Mouse (Mus musculus): ENCODE measurements around the gene Khnyn.

Gene Khnyn

DNA sequence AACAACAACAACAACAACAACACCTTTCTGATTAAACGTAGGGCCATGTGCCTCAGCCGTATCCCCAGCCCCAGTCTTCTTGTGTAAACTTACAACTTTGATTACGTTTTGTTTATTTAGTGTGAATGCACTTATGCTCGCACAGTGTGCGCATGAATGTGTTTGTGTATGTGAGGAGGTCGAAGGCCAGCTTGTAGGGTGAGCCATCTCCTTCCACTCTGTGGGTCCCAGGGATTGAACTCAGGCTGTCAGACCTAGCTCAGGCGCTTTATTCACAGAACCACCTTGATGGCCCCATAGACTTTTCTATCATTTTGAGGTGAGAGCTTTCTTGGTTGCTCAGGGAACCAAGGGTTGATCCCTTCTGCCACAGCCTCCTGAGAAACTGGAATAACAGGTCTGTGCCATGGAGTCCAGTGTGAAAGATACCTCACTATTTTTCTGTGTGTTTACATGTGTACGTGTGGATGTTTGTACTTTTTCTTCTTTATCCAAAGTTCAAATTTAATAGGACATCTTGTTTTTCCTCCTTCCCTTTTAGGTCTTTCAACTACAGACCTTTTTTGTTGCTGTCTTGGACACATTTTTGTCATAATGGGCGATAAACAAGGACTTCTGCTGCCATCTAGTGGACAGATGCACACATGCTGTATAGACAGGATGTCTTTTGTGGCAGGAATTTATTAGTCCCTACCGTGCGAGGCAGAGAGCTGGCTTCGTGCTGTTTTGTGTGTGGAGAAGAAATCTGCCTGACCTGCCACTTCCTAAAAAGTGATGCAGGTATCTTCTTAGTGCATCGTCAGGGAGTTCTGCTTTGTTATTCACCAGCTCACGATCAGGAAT is 33.7 kb downstream of the Khnyn start:
- no peak for DNase-seq (ENCODE audit: extremely low read depth, insufficient read length, low spot score)

DNA sequence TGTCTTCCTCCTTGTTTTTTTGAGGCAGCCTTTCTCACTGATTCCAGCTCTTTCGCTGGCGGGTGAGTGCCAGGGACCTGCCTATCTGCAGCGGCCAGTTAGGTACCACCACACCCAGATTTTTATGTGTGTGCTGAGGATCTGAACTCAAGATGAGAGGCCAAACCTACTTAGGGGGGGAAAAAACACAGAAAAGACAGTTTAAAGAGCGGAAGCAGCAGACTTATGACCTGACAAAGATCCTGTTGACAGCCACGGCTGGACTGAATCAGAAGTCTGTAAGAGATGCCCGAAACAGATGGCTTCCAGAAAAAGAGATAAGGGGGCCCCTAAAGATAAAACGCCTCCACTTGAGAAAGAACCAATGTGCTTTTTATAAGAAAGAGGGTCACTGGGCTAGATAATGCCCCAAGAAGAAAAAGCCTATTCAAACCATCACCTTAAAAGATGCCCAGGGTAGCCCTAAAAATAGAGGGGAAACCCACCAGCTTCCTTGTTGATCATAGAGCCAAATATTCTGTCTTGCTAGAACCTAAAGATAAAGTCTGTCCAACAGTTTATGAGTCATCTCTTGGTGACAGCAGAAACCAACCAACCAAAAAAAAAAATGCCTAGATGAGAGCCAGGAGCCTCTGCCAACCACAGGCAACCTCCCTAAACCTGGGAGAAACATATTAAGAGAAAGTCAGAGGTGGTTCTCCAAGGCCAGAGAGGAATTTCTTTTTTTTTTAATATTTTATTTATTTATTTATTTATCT is 37.9 kb downstream of the Khnyn start:
- DNase-seq (ENCODE audit: extremely low read depth, insufficient read length, low spot score): no peak

DNA sequence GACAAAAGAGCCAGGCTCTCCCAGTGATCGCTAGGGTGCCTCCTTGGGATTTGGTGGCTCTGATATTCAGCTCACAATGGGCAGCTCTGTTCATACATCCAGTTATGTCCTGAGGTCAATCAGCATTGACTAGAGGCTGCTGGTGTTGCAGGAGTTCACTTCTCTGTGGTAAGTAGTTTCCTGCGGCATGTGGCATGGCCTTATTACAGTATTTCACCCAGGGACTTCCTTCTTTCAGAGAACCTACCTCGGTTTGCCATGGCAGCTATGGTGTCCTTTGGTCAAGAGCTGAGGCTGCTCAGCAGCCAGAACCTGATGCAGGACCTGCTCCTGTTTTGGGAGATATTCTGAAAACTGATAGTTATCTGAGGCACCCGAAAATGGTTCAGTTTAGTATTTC is 42.1 kb downstream of the Khnyn start:
- no peak for DNase-seq (ENCODE audit: extremely low read depth, insufficient read length, low spot score)

DNA sequence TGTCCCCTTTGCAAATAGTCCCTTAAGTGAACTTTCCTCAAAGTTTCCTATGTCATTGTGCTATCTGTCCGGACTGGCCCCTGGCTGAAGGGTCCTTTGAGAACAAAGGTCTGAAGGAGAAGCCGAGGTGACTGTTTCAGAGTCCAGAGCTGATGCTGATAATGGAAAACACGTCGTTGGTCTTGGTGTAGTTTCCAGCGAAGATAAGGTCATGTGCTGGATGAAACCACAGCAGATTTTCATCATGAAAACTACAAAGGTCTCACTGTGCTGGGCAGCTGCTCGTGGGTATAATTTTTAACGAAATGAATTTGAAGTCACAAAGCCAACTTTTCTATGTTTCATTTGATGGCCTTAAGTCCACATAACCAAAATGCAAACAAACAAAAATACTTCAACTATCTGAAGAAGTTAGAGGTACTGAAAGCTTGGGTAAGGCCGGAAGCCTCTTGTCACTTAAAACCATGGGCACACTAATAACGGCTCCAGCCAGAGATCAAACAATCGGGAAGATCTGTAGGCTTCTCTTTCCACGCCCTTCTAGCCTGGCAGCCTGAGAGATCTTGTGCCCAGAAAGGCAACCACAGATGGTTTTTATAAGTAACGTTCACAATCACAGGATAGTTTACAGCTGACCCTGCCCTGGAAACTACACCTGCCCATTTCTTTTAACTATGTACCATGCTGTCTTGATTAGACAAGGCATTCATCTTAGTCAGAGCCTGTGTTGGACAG is 44.7 kb downstream of the Khnyn start:
- DNase-seq (ENCODE audit: extremely low read depth, insufficient read length, low spot score): no peak

DNA sequence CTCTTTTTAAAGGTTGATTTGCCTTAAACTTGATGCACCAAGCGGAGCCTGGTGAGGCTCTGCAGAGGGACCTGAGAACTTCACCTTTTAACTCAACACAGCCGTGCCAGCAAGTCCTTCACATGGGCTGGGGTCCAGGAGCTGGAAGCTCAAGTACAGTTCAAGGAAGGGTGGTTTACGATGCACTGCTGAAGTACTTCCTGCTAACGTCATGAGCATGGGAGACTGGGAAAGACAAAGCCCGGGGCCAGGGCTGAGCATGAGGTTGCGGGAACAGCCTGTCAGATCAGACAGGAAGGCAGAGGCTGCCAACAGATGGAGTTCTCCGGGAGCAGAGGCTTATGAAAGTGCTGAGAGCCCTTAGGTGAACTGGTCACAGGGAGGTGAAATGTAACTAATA is 48.8 kb downstream of the Khnyn start:
- no peak for DNase-seq (ENCODE audit: extremely low read depth, insufficient read length, low spot score)

DNA sequence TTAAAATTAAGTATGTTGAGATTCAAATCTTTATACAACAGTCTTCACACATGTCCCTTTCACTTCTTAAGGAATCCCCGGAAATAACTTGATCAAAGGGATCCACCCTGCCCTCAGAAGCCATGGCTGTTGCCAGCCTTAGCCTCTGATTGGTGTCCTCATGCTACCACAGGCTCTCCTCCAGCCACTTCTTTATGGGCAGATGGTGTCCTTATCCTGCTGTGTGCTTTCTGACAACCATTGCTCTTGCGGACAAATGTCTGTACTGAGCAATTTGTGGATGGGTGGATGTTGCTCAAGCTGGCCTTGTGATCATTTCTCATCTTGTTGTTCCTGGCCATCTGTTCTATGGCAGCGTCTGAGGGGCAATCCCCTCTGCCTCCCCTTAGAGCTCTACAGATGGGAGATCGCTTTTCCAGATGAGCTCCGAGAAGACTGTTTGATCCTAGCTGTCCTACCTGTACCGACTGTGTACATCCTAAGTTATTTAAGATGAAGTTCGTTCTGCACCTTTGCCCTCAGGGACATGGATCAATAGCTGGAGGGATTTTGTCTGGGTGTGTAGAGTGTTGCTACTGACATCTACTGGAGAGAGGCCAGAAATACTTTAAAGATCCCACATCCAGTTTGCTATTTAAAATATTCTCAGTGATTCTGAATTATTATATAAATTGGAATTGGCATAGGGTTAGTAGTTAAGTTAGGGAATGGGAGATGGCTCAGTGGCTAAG is 55.5 kb downstream of the Khnyn start:
- no peak for DNase-seq (ENCODE audit: extremely low read depth, insufficient read length, low spot score)

DNA sequence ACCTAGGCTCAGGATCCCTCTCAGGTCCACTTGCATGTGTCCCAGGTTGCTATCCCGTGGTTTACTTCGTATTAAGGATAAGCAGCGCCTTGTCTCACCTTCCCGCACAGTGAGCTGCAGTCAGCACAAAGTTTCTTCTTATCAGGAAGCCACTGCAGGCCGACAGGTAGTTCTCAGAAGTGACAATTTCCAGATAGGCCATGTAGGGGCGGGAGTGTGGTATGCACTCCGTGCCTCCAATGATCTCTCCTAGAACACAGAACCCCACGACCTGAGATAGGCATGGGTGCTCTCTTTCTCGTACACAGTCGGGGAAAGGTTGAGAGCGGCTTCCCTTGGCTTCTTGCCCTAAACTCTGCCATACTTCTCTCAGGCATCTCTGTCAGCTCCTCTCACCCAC is 58.9 kb downstream of the Khnyn start:
- DNase-seq (ENCODE audit: extremely low read depth, insufficient read length, low spot score): no peak

DNA sequence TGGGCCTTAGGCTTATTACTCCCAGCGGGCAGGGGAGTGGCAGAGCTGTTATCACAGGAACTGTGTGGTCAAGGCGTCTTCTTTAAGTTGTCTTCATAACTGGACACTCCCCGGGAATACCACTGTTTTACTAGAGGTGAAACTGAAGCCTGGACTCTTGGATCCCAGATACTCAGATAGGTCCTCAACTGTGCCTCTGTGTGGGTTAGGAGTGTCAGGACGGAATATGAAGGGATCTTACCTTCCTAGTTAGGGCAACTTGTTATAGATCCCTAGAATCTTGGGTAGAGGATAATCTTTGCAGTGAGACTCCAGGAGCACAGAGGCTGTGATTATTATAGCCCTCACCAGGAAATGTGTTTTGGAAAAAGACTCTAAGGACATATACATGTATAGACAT is 59.8 kb downstream of the Khnyn start, which contains the start of gene Cma1:
TSS of gene Cma1 (minus strand) at position 101 of the 400 bp plus-strand sequence.
- DNase-seq (ENCODE audit: extremely low read depth, insufficient read length, low spot score): no peak

DNA sequence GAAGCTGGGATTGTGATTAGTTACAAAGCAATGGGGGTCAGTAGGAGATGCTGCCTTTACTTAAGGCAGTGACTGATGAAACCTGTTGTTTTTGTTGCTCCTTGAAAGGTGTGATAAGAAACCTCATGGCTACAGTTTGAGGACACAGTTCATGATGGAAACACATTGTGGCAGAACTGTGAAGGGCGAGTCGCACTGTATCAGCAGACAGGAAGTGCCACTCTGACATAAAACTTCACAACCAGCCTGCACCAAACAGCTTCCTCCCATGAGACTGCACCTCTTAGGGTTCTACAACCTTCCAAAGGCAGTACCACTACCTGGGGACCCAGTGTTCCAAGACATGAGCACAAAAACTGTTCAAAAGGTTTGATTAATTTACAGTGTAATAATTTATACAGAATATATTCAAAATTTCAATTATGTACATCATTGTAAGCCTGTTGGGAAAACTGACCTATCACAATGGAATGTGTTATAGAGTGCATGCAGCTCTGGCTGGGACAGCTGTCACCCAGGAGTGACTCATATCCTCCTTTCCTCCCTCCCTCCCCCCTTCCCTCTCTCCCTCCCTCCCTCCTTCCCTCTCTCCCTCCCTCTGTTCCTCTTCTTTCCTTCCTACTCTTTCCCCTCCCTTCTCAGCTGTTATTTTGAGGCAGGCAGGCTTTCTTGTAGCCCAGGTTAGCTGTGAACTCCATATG is 61.7 kb downstream of the Khnyn start:
- DNase-seq (ENCODE audit: extremely low read depth, insufficient read length, low spot score): peak; percentile 16

Measured in 3134 (cell line).